Mouse (Mus musculus) neural tube, embryonic 11.5 days (tissue): ENCODE data around the gene Slc30a2. TPM values are rescaled to one million over a fixed set of nuclear protein-coding genes. Genes with fewer than 3 reads are reported as not detected.

ENCODE experiments used
- ATAC-seq: fragments of 200-750 bp; cut with Nextera tagmentation; 2 replicates; pipeline ENCODE4 v1.8.0; 2017; ENCODE audit warnings: moderate number of reproducible peaks, mild to moderate bottlenecking, moderate TSS enrichment, moderate library complexity; ENCODE audit not compliant: insufficient read depth, low FRiP score, low TSS enrichment
- DNase-seq: peaks from one replicate; pipeline ENCODE4 v3.0.0-alpha.2; 2015; ENCODE audit warnings: low spot score
- H3K27ac ChIP-seq: fragments of 300-500 bp; sonication (generic); 2 replicates; pipeline ENCODE4 v1.5.1; 2014; ENCODE audit warnings: low read depth, mild to moderate bottlenecking, low read length
- H3K27me3 ChIP-seq: fragments of 300-500 bp; sonication (generic); 2 replicates; pipeline ENCODE4 v1.6.1; 2014; ENCODE audit warnings: mild to moderate bottlenecking, low read length, mixed read lengths; ENCODE audit not compliant: control insufficient read depth, insufficient read depth
- H3K36me3 ChIP-seq: fragments of 300-500 bp; sonication (generic); 2 replicates; pipeline ENCODE4 v1.6.1; 2014; ENCODE audit warnings: mild to moderate bottlenecking, low read length, moderate library complexity, mixed read lengths; ENCODE audit not compliant: control insufficient read depth, insufficient read depth
- H3K4me1 ChIP-seq: fragments of 300-500 bp; sonication (generic); 2 replicates; pipeline ENCODE4 v1.6.1; 2014; ENCODE audit warnings: low read length, mixed read lengths; ENCODE audit not compliant: control insufficient read depth, insufficient read depth
- H3K4me2 ChIP-seq: fragments of 300-500 bp; sonication (generic); 2 replicates; pipeline ENCODE4 v1.6.1; 2014; ENCODE audit warnings: low read depth, mild to moderate bottlenecking, moderate library complexity
- H3K4me3 ChIP-seq: fragments of 300-500 bp; sonication (generic); 2 replicates; pipeline ENCODE4 v1.5.1; 2014; ENCODE audit warnings: low read depth, low read length
- H3K9ac ChIP-seq: fragments of 300-500 bp; sonication (generic); 2 replicates; pipeline ENCODE4 v1.6.1; 2014; ENCODE audit warnings: mild to moderate bottlenecking, low read length
- H3K9me3 ChIP-seq: fragments of 300-500 bp; sonication (generic); 2 replicates; pipeline ENCODE4 v1.6.1; 2016; ENCODE audit warnings: low read length; ENCODE audit not compliant: control insufficient read depth
- WGBS: fragments of 180-500 bp; shearing (Covaris S2); extraction: QIAGEN DNeasy Blood & Tissue Kit; methylation state at CpG from one replicate; pipeline ENCODE4 v1.1.7; 2014; 5-methylcytosine and 5-hydroxymethylcytosine counted together
- polyA plus RNA-seq: library from polyadenylated mRNA; unstranded; fragments of >200 nt; fragmentation: Nextera tagmentation; extraction: Ambion mirVana; gene quantifications from 2 replicates; pipeline ENCODE4 v1.2.1, GENCODE M21; 2014

The Slc30a2 gene
- polyA plus RNA-seq, 1 experiment from 2014 or later, result not detected

GRCm38 (mm10) chr4:134357461-134357771 lies 14.4 kb downstream of the Slc30a2 start:
- 48% methylated on average over 17 of the region's 17 CpGs for WGBS
- H3K27me3 ChIP-seq, result no peaks in the 10 kb centered on the region
- ATAC-seq, result no peak
- H3K4me2 ChIP-seq, result no peak overlapping the region
- no peak overlapping the region for H3K4me3 ChIP-seq
- no peak for DNase-seq
- H3K4me1 ChIP-seq, result no peaks in the 10 kb centered on the region
- no peaks in the 10 kb centered on the region for H3K9me3 ChIP-seq
- no peak overlapping the region for H3K27ac ChIP-seq
- no peak overlapping the region for H3K9ac ChIP-seq
- H3K36me3 ChIP-seq, result no peaks in the 10 kb centered on the region

GRCm38 (mm10) chr4:134359649-134360048 lies 16.7 kb downstream of the Slc30a2 start:
- WGBS, result 85% methylated on average over 6 of the region's 6 CpGs
- no peak overlapping the region for H3K27ac ChIP-seq
- H3K9ac ChIP-seq, result no peak overlapping the region
- no peaks in the 10 kb centered on the region for H3K4me1 ChIP-seq
- no peaks in the 10 kb centered on the region for H3K9me3 ChIP-seq
- H3K4me2 ChIP-seq, result no peak overlapping the region
- no peaks in the 10 kb centered on the region for H3K27me3 ChIP-seq
- ATAC-seq (no peak), DNase-seq (no peak)
- no peak overlapping the region for H3K4me3 ChIP-seq
- H3K36me3 ChIP-seq, result no peaks in the 10 kb centered on the region

- H3K27ac ChIP-seq, result no peak overlapping the region
- no peak overlapping the region for H3K9ac ChIP-seq
- no peak overlapping the region for H3K4me3 ChIP-seq
- ATAC-seq (no peak), DNase-seq (no peak)
- no peak overlapping the region for H3K4me2 ChIP-seq
- H3K36me3 ChIP-seq, result no peaks in the 10 kb centered on the region
- no peaks in the 10 kb centered on the region for H3K9me3 ChIP-seq
- H3K27me3 ChIP-seq, result no peaks in the 10 kb centered on the region
- no peaks in the 10 kb centered on the region for H3K4me1 ChIP-seq
- 51% methylated on average over 5 of the region's 5 CpGs for WGBS
Observed at GRCm38 (mm10) chr4:134361215-134361614, 18.2 kb downstream of the Slc30a2 start.

- H3K9me3 ChIP-seq, result no peaks in the 10 kb centered on the region
- H3K27ac ChIP-seq, result no peak overlapping the region
- H3K9ac ChIP-seq, result no peak overlapping the region
- DNase-seq (no peak), ATAC-seq (no peak)
- 72% methylated on average over 9 of the region's 9 CpGs for WGBS
- no peaks in the 10 kb centered on the region for H3K36me3 ChIP-seq
- H3K4me3 ChIP-seq, result no peak overlapping the region
- no peaks in the 10 kb centered on the region for H3K4me1 ChIP-seq
- no peak overlapping the region for H3K4me2 ChIP-seq
- no peaks in the 10 kb centered on the region for H3K27me3 ChIP-seq
Observed at GRCm38 (mm10) chr4:134362124-134362523, 19.1 kb downstream of the Slc30a2 start.

- Histone ChIP-seq H3K27ac (no peak overlapping the region), H3K4me2 (no peak overlapping the region), H3K4me1 (no peaks in the 10 kb centered on the region), H3K27me3 (no peaks in the 10 kb centered on the region), H3K36me3 (no peaks in the 10 kb centered on the region), H3K9ac (no peak overlapping the region), H3K4me3 (no peak overlapping the region), H3K9me3 (no peaks in the 10 kb centered on the region)
- ATAC-seq, result no peak
- DNase-seq, result peak; percentile 30
- 26% methylated on average over 9 of the region's 9 CpGs for WGBS
Observed at GRCm38 (mm10) chr4:134362586-134362985, 19.6 kb downstream of the Slc30a2 start.

GRCm38 (mm10) chr4:134365280-134365679 lies 22.3 kb downstream of the Slc30a2 start:
- Histone ChIP-seq H3K9me3 (no peaks in the 10 kb centered on the region), H3K36me3 (no peaks in the 10 kb centered on the region), H3K9ac (no peak overlapping the region), H3K4me2 (no peak overlapping the region), H3K27me3 (peaks cover 11% of the 10 kb centered on the region), H3K27ac (no peak overlapping the region), H3K4me3 (no peak overlapping the region), H3K4me1 (no peaks in the 10 kb centered on the region)
- 46% methylated on average over 5 of the region's 5 CpGs for WGBS
- ATAC-seq (no peak), DNase-seq (no peak)

- Histone ChIP-seq H3K9me3 (no peaks in the 10 kb centered on the region), H3K4me2 (peak overlapping the region; percentile 68; the same call in 1 of the 2 replicates), H3K36me3 (no peaks in the 10 kb centered on the region), H3K4me1 (peaks cover 12% of the 10 kb centered on the region), H3K4me3 (no peak overlapping the region), H3K9ac (no peak overlapping the region), H3K27ac (no peak overlapping the region), H3K27me3 (peaks cover 32% of the 10 kb centered on the region)
- DNase-seq (no peak), ATAC-seq (no peak)
- 2% methylated on average over 18 of the region's 18 CpGs for WGBS
Observed at GRCm38 (mm10) chr4:134370649-134371221, 27.8 kb downstream of the Slc30a2 start.

GRCm38 (mm10) chr4:134371316-134371855 lies 28.4 kb downstream of the Slc30a2 start:
- Histone ChIP-seq H3K36me3 (no peaks in the 10 kb centered on the region), H3K4me1 (peaks cover 12% of the 10 kb centered on the region), H3K4me3 (no peak overlapping the region), H3K9me3 (no peaks in the 10 kb centered on the region), H3K27ac (no peak overlapping the region), H3K27me3 (peaks cover 32% of the 10 kb centered on the region), H3K4me2 (peak overlapping the region; percentile 68; the same call in 1 of the 2 replicates), H3K9ac (no peak overlapping the region)
- WGBS, result under 1% methylated on average over 17 of the region's 17 CpGs
- DNase-seq (peak; percentile 21), ATAC-seq (no peak)

GRCm38 (mm10) chr4:134372294-134372747 lies 29.3 kb downstream of the Slc30a2 start:
- Histone ChIP-seq H3K9me3 (no peaks in the 10 kb centered on the region), H3K9ac (peak overlapping the region; percentile 27), H3K4me3 (peak overlapping the region; percentile 36), H3K4me1 (peaks cover 12% of the 10 kb centered on the region), H3K27me3 (peaks cover 32% of the 10 kb centered on the region), H3K27ac (no peak overlapping the region), H3K36me3 (no peaks in the 10 kb centered on the region), H3K4me2 (peak overlapping the region; percentile 68)
- ATAC-seq (no peak), DNase-seq (peak; percentile 77)
- under 1% methylated on average over 16 of the region's 16 CpGs for WGBS
